ENCODE assay signal across 19 mouse cellular contexts in genomic region chr6:55802686-55803085, GRCm38 (mm10). TPM values are rescaled to one million over a fixed set of nuclear protein-coding genes. Genes with fewer than 3 reads are reported as not detected.
DNase-seq lines count a peak whose midpoint lies in the region; ATAC-seq and TF ChIP-seq lines count a peak whose summit lies in the region.
"Had no signal": no experiment of that assay in that cellular context is flagged by ENCODE, and none has a peak within 500 bp of the region (broad histone marks: within the 10 kb centered on the region; RNA-seq: fewer than 3 reads in every experiment).

No protein-coding gene starts in this region.

- no peak for TF ChIP-seq CTCF in left cerebral cortex, adult 2 months (IDR thresholded peaks at IDR 0.05)
- no peak for TF ChIP-seq CTCF in cortical plate, adult 2 months (IDR thresholded peaks at IDR 0.05; ENCODE audit: extremely low read depth, insufficient read depth, low read length)
- TF ChIP-seq CTCF in forebrain, postnatal 0 days (IDR thresholded peaks at IDR 0.05; ENCODE audit: low read depth) = no peak

- no peak for ATAC-seq in forebrain, postnatal 0 days
- peak; percentile 42 for ATAC-seq in megakaryocyte progenitor cell, adult 5-6 weeks (replicated peaks; ENCODE audit: poor library complexity)
- ATAC-seq: intestine, embryonic 15.5 days had no signal

- no peaks in the 10 kb centered on the region for H3K36me3 ChIP-seq in forebrain, postnatal 0 days (ENCODE audit: insufficient read depth)
- H3K36me3 ChIP-seq: embryonic facial prominence, embryonic 12.5 days; heart, embryonic 15.5 days; hindbrain, embryonic 10.5 days; intestine, embryonic 15.5 days had no signal

- H3K9ac ChIP-seq in forebrain, postnatal 0 days = no peak overlapping the region
- H3K9ac ChIP-seq: embryonic facial prominence, embryonic 12.5 days; heart, embryonic 15.5 days; hindbrain, embryonic 14.5 days; intestine, embryonic 15.5 days had no signal

- intact Hi-C loops in left cerebral cortex, adult 2 months (cut with DNase I) = loop anchor here (5.0 to 10.0 kb wide), 2 partner anchors 265 to 408 kb away; no protein-coding TSS in a partner anchor

- DNase-seq in left cerebral cortex, adult 2 months (ENCODE audit: extremely low spot score in 1 of 2, low spot score in 2 of 2) = no peak
- no peak for DNase-seq in left cerebral cortex, adult 11 months (ENCODE audit: low spot score)
- DNase-seq in forebrain, postnatal 0 days = no peak
- no peak for DNase-seq in heart, adult 11 months
- DNase-seq in lung, adult 18-20 months = no peak
- DNase-seq: cerebellum, adult 2 months; gastrocnemius, postnatal 36 days had no signal

- peaks cover 6% of the 10 kb centered on the region; the same call in 1 of the 2 replicates for H3K4me1 ChIP-seq in cortical plate, adult 2 months (ENCODE audit: control insufficient read depth, insufficient read depth, low read length)
- no peaks in the 10 kb centered on the region for H3K4me1 ChIP-seq in forebrain, postnatal 0 days (ENCODE audit: insufficient read depth)
- H3K4me1 ChIP-seq: heart, embryonic 15.5 days; intestine, embryonic 15.5 days had no signal

- H3K4me2 ChIP-seq in forebrain, postnatal 0 days (ENCODE audit: low read depth) = no peak overlapping the region
- H3K4me2 ChIP-seq: embryonic facial prominence, embryonic 12.5 days; heart, embryonic 11.5 days; heart, embryonic 15.5 days; hindbrain, embryonic 14.5 days; intestine, embryonic 15.5 days had no signal

- TF ChIP-seq POLR2A in cortical plate, adult 2 months (IDR thresholded peaks at IDR 0.05; ENCODE audit: extremely low read depth, insufficient read depth, low read length) = no peak

- H3K27ac ChIP-seq in left cerebral cortex, adult 2 months = peak overlapping the region; percentile 84
- 0 out of 2 replicates have a peak overlapping the region, but pooled peaks have one; percentile 74 for H3K27ac ChIP-seq in cortical plate, adult 2 months (ENCODE audit: insufficient read depth, low read length)
- peak overlapping the region; percentile 80 for H3K27ac ChIP-seq in forebrain, postnatal 0 days (ENCODE audit: low read depth, low read length)
- H3K27ac ChIP-seq: embryonic facial prominence, embryonic 12.5 days; heart, embryonic 15.5 days; hindbrain, embryonic 10.5 days; hindbrain, embryonic 14.5 days; intestine, embryonic 15.5 days had no signal

- 62% methylated on average over 1 of the region's 1 CpGs for WGBS in forebrain, postnatal 0 days

- no peaks in the 10 kb centered on the region for H3K27me3 ChIP-seq in forebrain, postnatal 0 days (ENCODE audit: insufficient read depth, low read length)
- H3K27me3 ChIP-seq: embryonic facial prominence, embryonic 12.5 days; heart, embryonic 15.5 days; intestine, embryonic 15.5 days had no signal

- no peaks in the 10 kb centered on the region for H3K9me3 ChIP-seq in forebrain, postnatal 0 days (ENCODE audit: low read length)
- H3K9me3 ChIP-seq: embryonic facial prominence, embryonic 12.5 days; heart, embryonic 15.5 days; hindbrain, embryonic 10.5 days; intestine, embryonic 15.5 days had no signal

- H3K4me3 ChIP-seq in left cerebral cortex, adult 2 months = no peak overlapping the region
- no peak overlapping the region for H3K4me3 ChIP-seq in cortical plate, adult 2 months (ENCODE audit: insufficient read depth, low read length)
- H3K4me3 ChIP-seq in forebrain, postnatal 0 days (ENCODE audit: low read depth, low read length) = no peak overlapping the region
- H3K4me3 ChIP-seq: embryonic facial prominence, embryonic 12.5 days; heart, embryonic 15.5 days; hindbrain, embryonic 10.5 days; intestine, embryonic 15.5 days had no signal

RNA-seq across cellular contexts. Expression of gene Itprid1, which starts 34.0 kb away (rescaled TPM):
- total RNA-seq in left cerebral cortex, adult 2 months (2021) = 1 to 10 TPM; 1.3 to 1.5 TPM
- 1.0 and 1.1 TPM in 2 replicates for polyA plus RNA-seq in cortical plate, adult 2 months (2012; rRNA removed)
- 0.81 and 1.8 TPM in 2 replicates for total RNA-seq in forebrain, postnatal 0 days (2014; rRNA removed)
- polyA plus RNA-seq in forebrain, postnatal 0 days (2015; fragmentation: Nextera tagmentation; extraction: Ambion mirVana) = 0.36 and 0.79 TPM in 2 replicates
- total RNA-seq in megakaryocyte progenitor cell, adult 5-6 weeks (2015) = not detected in 2 replicates
- not detected in 2 replicates for total RNA-seq in megakaryocyte progenitor cell, adult 5-6 weeks (2017)
- total RNA-seq: ES-E14; gastrocnemius, adult 8-10 months; gastrocnemius, postnatal 36 days; heart, postnatal 14 days had no signal
- polyA plus RNA-seq: adrenal gland, adult 2 months; cerebellum, adult 2 months; heart, embryonic 11.5 days; heart, embryonic 15.5 days; hindbrain, embryonic 14.5 days; intestine, embryonic 15.5 days had no signal
